Mouse (Mus musculus) brain, embryonic 14.5 days (tissue): ENCODE measurements at regions not wholly inside any gene's neighbourhood (a gene's known extent, or its start where the extent isn't known, plus 50 kb on each side); places are given as distances from the start of the nearest gene placed in this dataset.

Source experiments
- DNase-seq: peaks from one replicate; pipeline ENCODE4 v3.0.0-alpha.2; 2011; ENCODE audit warnings: low read depth
- CTCF ChIP-seq: fragments of 200-500 bp; IDR thresholded peaks from 2 replicates; pipeline ENCODE4 v1.5.1; 2012; ENCODE audit warnings: inconsistent platforms, mild to moderate bottlenecking, moderate library complexity, borderline replicate concordance; ENCODE audit not compliant: insufficient read depth, insufficient read length; ENCODE audit errors: extremely low read depth
- POLR2A ChIP-seq: fragments of 200-500 bp; IDR thresholded peaks from 2 replicates; pipeline ENCODE4 v1.6.1; 2012; ENCODE audit warnings: mild to moderate bottlenecking, inconsistent platforms, borderline replicate concordance; ENCODE audit not compliant: poor library complexity, insufficient read depth, insufficient read length, severe bottlenecking; ENCODE audit errors: extremely low read depth

DNA sequence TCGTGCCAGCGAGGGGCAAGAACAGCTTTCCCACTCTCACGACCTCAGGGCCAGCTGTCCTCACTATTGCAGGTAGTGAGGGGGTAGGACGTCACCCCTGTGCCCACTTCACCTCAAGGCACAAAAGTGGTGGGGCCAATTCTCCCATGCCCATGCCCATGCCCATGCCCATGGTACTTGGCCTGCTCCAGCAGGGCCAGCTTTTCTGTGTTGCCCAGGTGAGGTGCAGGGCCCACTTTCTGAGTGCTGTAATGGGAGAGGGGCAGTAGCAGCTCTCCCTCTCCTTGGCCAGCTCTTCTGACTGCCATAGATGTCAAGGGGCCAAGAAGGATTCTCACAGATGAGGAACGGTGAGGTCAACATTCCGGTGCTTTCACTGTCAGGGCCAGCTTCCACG, 619.6 kb upstream of the 4930452B06Rik start:
- no peak for DNase-seq
- TF ChIP-seq POLR2A: no peak
- TF ChIP-seq CTCF: no peak

GRCm38 (mm10) chr14:9284976-9285605, 619.1 kb upstream of the 4930452B06Rik start:
- no peak for DNase-seq
- no peak for TF ChIP-seq CTCF
- no peak for TF ChIP-seq POLR2A

DNA sequence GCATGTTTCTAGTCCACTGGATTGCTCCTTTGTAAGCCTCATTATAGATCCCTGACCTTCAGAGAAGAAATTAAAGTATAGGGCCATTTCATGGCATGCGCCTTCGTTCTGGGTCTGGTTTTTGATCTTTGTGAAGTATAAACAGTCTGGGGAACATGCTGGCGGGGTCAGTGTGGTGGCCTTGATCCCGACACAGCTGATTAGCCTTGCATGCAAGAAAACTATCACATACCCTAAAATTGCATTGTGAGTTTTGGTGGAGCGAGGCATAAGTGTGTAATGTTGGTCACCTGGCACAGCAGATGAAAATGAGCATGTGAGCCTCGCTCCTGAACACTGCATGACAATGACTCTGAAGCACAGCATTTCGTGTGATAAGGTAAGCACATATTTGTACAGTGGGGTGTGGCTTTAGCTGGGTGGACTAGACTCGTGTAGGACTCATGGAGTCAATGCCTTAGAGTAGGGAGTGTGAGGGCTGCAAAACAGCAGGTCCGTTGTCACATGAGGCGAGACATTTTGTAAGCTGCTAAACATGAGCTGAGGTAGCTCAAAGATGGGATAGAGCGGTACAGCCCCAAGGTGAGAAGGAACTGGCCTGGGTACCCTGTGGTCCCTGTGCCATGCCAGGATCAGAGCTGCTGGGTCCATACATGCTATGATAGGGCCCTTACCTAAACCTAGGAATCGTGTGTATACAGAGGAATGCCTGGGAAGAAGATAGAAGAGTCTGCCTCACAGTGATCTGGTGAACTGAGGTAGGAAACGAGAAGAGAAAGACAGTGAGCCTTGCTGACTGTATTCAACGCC, 601.4 kb upstream of the 4930452B06Rik start:
- TF ChIP-seq POLR2A (no peak), CTCF (no peak)
- no peak for DNase-seq

DNA sequence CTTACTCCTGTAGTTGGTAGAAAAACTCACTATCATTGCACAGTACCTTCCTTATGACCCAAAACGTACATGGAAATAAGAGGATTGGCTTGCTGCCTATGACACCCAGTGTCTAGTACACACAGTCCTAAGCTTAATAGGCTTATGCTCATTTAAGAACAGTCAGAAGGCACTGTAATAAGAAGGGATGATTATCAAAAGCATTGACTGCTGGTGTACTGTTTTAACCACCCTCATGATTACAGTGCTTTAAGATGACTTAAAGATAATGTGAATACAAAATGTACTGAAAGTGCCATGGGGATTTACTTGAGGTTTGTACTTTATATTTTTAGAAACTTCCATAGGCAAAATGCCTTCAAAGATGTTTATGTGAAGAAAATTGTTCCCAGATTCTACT, 586.0 kb upstream of the 4930452B06Rik start:
- DNase-seq: no peak
- no peak for TF ChIP-seq CTCF
- TF ChIP-seq POLR2A: no peak

DNA sequence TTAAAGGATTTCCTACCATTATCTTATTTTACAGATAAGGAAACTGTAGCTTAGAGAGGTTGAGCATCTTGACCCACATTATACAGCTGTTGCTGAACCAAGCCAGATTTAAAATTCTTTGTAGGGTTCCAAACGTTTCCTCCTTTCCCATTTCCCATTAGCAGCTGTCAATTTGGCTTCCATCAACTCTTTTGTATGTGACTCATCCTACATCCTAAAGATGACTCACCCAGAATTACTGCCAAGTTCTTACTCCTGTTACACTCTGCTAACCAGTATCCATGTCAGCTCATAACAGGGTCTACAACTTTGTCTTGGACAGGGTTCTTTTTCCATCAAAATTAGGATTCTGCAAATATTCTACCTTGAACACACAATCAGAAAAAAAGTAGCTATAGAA, 579.2 kb upstream of the 4930452B06Rik start:
- TF ChIP-seq CTCF (no peak), POLR2A (no peak)
- no peak for DNase-seq

GRCm38 (mm10) chr14:9243336-9243735, 577.3 kb upstream of the 4930452B06Rik start:
- TF ChIP-seq POLR2A (no peak), CTCF (no peak)
- DNase-seq: no peak

DNA sequence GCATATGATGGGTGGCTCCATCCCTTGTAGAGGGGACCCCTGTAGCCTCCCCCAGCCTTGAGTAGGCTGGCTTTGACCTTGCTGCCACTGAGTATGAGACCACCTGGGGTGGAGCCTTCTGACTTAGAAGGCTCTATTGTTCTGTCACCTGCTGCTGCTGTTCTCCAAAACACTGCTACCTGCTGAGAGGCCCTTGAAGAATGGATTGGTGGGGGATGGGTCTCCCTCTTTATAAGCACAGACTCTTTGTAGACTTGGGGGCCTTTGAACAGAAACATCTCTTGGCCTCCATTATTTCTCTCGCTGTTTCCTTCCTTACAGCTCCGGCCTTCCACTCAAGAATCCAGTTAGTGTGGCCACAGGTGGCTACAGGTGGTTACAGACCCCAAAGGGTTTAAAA, 576.1 kb upstream of the 4930452B06Rik start:
- no peak for DNase-seq

DNA sequence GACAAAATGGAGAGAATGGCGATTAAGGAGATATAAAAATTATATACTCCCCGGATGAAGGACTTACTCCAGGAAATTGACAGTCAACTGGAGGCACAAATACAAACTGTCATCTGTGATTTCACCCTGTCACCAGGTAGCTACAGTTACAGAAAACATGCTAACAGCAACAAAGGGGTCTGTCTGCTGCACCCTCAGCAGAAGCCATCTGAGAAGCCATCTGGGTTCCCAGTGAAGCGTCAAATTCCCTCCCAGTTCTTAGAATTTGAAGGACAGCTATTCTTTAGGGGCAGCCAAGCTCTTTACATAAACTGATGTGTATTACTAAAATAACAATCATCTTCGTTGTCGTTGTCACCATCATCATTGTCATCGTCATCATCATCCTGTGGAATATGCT, 561.6 kb upstream of the 4930452B06Rik start:
- DNase-seq: peak; percentile 77
- TF ChIP-seq CTCF (no peak), POLR2A (no peak)

More for the DNA sequence above, 576.1 kb upstream of the 4930452B06Rik start:
- TF ChIP-seq CTCF (no peak), POLR2A (no peak)

GRCm38 (mm10) chr14:9200246-9200645, 534.2 kb upstream of the 4930452B06Rik start:
- TF ChIP-seq CTCF (no peak), POLR2A (no peak)
- DNase-seq: peak; percentile 24

GRCm38 (mm10) chr14:9192122-9192769, 526.2 kb upstream of the 4930452B06Rik start:
- DNase-seq: no peak
- TF ChIP-seq CTCF (no peak), POLR2A (no peak)

GRCm38 (mm10) chr14:9191664-9192063, 525.6 kb upstream of the 4930452B06Rik start:
- DNase-seq: no peak
- TF ChIP-seq CTCF (no peak), POLR2A (no peak)
